Mouse (Mus musculus): ENCODE data around the gene Pi4ka. TPM values are rescaled to one million over a fixed set of nuclear protein-coding genes. Genes with fewer than 3 reads are reported as not detected.

Pi4ka gene
- polyA plus RNA-seq, 1 experiment, result 265 TPM

DNA sequence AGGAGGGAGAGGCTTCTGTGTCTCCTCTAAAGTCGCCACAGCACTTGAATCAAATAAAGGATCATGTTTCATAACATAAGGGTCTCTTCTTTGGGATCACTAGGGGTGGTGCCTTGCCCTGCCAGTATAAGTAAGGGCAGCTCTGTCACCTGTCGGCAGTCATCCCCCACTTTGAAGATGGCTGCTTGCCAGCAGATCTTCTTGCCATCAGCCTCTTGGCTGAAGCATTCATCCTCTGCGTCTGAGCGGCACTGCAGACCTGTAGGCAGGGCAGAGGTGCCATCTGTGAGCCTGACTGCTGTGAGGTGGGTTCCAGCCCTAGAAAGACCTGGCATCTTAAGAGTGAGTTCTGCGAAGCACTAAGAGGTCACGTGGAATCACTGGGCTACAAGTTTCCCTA is 123.0 kb downstream of the Pi4ka start:
- H3K27me3 ChIP-seq (ENCODE audit: control insufficient read depth, insufficient read depth, low read length), result no peaks in the 10 kb centered on the region
- 24% methylated on average over 6 of the region's 6 CpGs for WGBS
- no peak overlapping the region for H3K27ac ChIP-seq (ENCODE audit: insufficient read depth, low read length)
- TF ChIP-seq POLR2A (IDR thresholded peaks at IDR 0.05; ENCODE audit: borderline replicate concordance, insufficient read depth, low read length) (no peak), CTCF (IDR thresholded peaks at IDR 0.05; ENCODE audit: borderline replicate concordance, insufficient read depth, low read depth, low read length) (no peak)
- DNase-seq, result peak in 1 of 2 experiments; percentile 44
- H3K4me1 ChIP-seq (ENCODE audit: control insufficient read depth, insufficient read depth, low read length), result no peaks in the 10 kb centered on the region
- H3K4me3 ChIP-seq (replicated peaks; ENCODE audit: insufficient read depth, low read depth, low read length), result no peak overlapping the region

DNA sequence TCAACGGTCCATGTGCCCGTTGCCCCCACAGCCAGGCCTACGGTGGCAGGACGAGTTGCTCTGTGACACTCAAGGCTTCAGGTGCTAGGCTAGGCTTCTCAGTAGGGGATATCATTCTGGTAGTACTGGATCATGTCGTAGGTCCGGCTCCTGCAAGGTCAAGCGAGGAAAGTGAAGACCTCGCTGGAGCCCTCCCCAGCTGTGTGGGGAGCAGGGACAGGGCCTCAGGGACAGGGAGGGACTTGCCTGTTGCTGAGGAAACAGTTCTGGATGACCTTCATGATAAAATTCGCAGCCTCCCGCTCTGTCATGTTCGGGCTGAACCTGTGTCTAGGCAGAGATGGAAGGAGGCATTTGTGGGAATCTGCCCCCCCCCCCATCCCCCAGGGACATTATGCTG is 125.6 kb downstream of the Pi4ka start:
- Histone ChIP-seq H3K27ac (ENCODE audit: insufficient read depth, low read length) (no peak overlapping the region), H3K4me1 (ENCODE audit: control insufficient read depth, insufficient read depth, low read length) (no peaks in the 10 kb centered on the region), H3K27me3 (ENCODE audit: control insufficient read depth, insufficient read depth, low read length) (no peaks in the 10 kb centered on the region), H3K4me3 (replicated peaks; ENCODE audit: insufficient read depth, low read depth, low read length) (no peak overlapping the region)
- 90% methylated on average over 11 of the region's 11 CpGs for WGBS
- no peak for TF ChIP-seq CTCF (IDR thresholded peaks at IDR 0.05; ENCODE audit: borderline replicate concordance, insufficient read depth, low read depth, low read length)
- no peak for TF ChIP-seq POLR2A (IDR thresholded peaks at IDR 0.05; ENCODE audit: borderline replicate concordance, insufficient read depth, low read length)
- no peak for DNase-seq

DNA sequence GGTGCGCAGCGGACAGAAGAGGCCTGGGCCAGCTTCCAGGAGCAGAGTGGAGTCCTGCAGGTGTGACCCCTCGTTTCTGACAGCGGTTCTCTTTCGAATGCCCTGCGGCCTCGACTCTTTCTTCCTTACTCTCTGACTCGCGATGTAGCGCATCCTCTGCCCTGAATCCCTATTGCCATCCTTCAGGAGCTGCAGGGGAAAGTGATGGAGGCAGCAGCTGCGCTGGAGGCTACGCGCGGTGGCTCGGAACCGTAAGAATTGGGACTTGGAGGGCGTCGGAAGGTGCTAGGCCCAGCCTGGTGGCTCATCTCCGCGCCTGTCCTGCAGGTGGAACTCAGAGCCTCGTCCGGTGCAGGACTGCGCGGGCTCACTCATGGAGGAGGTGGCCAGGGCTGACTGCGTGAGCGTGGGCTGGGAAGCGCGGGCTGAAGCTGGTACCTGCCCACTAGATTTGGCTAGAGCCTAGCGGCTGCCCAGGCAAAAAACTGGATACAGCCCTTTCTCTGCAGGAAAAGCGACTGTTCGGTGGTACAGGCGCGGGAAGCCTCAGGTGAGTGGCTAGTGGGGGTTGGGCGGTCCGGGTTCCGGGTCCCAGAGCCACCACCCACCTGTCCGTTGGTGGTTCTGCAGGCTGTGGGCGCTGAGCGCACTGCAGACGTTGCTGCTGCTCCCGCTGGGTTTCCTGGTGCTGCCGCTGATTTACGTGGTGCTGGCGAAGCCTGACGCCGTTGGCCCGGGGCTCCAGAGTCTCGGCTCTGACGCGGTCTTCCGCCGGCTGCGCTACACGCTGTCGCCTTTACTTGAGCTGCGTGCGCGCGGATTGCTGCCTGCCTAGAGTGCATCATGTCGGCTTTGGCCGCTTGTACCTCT is 128.5 kb downstream of the Pi4ka start:
- no peaks in the 10 kb centered on the region for H3K27me3 ChIP-seq (ENCODE audit: control insufficient read depth, insufficient read depth, low read length)
- DNase-seq, result peak; percentile 34 to 48
- no peaks in the 10 kb centered on the region for H3K4me1 ChIP-seq (ENCODE audit: control insufficient read depth, insufficient read depth, low read length)
- peak overlapping the region; percentile 4 for H3K4me3 ChIP-seq (replicated peaks; ENCODE audit: insufficient read depth, low read depth, low read length)
- 9% methylated on average over 61 of the region's 61 CpGs for WGBS
- no peak overlapping the region for H3K27ac ChIP-seq (ENCODE audit: insufficient read depth, low read length)
- no peak for TF ChIP-seq CTCF (IDR thresholded peaks at IDR 0.05; ENCODE audit: borderline replicate concordance, insufficient read depth, low read depth, low read length)
- no peak for TF ChIP-seq POLR2A (IDR thresholded peaks at IDR 0.05; ENCODE audit: borderline replicate concordance, insufficient read depth, low read length)

DNA sequence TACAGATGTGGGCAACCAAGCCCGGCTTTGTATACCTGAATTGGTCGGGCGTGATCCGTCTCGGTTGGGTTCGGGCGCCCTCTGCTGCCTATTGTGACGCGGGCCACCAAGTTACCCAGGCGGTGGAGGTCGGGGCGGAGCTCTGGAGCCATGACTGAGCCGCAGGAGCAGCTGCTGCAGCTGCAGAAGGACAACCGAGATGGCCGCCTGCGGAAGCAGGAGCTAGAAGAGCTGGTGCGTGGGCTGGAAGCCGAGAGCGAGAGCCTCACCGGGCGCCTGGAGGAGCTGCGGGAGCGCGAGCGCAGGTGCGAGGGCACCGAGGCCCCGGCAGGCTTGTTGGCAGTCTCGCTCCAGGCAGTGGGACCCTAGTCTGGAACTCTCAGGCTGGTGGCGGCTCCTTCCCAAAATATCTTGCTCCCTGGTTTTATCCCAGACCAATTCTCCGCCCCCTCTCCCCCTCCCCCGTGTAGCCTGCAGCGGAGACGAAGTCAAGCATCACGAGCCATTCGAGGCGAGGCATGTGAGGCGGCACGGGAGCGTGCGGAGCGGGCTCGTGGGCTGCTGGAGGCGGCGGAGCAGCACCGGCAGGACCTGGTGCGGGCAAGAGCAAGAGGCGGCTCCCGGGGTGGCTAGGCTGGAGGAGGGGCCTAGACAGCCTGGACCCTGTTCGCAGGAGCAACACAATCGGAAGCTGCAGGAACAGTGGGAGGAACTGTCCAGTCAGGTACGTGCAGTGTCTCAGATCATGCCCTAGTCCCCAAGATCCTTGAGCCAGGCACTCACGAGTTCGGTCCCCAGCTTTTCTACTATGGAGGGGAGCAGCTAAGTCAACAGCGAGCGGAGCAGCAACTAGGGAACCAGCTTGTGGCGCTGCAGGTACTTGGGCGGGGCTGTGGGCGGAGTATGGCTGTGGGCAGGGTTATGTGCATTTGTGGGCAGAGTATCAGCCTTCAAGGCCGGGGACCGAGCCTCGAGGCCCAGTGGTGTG is 129.7 kb downstream of the Pi4ka start:
- DNase-seq, result peak; percentile 83 to 91
- no peaks in the 10 kb centered on the region for H3K4me1 ChIP-seq (ENCODE audit: control insufficient read depth, insufficient read depth, low read length)
- H3K27ac ChIP-seq (ENCODE audit: insufficient read depth, low read length), result no peak overlapping the region
- H3K27me3 ChIP-seq (ENCODE audit: control insufficient read depth, insufficient read depth, low read length), result no peaks in the 10 kb centered on the region
- WGBS, result 1% methylated on average over 62 of the region's 62 CpGs
- peak overlapping the region; percentile 56 for H3K4me3 ChIP-seq (replicated peaks; ENCODE audit: insufficient read depth, low read depth, low read length)
- TF ChIP-seq POLR2A (IDR thresholded peaks at IDR 0.05; ENCODE audit: borderline replicate concordance, insufficient read depth, low read length) (0 out of 2 replicates have a peak, but pooled peaks have one; percentile 12), CTCF (IDR thresholded peaks at IDR 0.05; ENCODE audit: borderline replicate concordance, insufficient read depth, low read depth, low read length) (peak; percentile 75)

DNA sequence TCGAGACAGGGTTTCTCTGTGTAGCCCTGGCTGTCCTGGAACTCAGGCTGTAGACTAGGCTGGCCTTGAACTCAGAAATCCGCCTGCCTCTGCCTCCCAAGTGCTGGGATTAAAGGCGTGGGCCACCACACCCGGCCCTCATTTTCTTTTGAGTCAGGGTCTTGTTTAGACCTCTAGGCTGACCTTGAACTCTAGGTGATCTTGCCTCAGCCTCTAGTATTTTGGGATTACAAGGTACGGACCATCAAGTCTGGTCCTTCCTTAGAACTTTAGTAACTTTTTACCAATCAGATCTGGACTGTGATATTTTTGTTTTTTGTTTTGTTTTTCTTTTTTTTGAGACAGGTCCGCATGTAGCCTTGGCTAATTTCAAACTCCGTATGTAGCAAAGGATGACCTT is 130.4 kb downstream of the Pi4ka start, which contains the start of gene Tmem191c:
Gene Tmem191c, plus strand, starts transcription at position 357 of the 400 bp plus-strand sequence.
- no peak within 1 kb of the TSS for H3K27ac ChIP-seq (ENCODE audit: insufficient read depth, low read length)
- no peaks in the 10 kb centered on the region for H3K27me3 ChIP-seq (ENCODE audit: control insufficient read depth, insufficient read depth, low read length)
- H3K4me1 ChIP-seq (ENCODE audit: control insufficient read depth, insufficient read depth, low read length), result no peaks in the 10 kb centered on the region
- no peak for DNase-seq
- 56% methylated on average over 7 of the region's 7 CpGs for WGBS
- no peak for TF ChIP-seq CTCF (IDR thresholded peaks at IDR 0.05; ENCODE audit: borderline replicate concordance, insufficient read depth, low read depth, low read length)
- H3K4me3 ChIP-seq (replicated peaks; ENCODE audit: insufficient read depth, low read depth, low read length), result peak within 1 kb of the TSS; percentile 56

DNA sequence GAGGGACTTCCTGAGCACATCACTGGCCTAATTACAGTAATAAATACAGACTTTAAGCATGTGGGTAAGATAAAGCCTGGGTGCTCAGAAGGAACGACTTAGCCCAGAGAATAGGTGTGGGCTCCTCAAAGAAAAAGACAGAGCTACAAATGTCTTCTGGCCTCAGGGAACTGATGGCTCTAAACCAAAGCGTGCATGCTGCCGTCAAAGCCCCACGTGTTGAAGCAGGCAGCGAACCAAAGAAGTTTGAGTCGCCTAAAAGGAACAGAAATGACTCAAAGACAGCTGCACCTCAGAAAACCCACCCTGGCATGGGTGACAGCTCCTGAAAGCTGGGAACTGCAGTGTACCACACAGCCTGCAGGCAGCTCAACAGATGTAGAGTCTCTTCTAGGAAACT is 134.3 kb downstream of the Pi4ka start:
- Histone ChIP-seq H3K27ac (ENCODE audit: insufficient read depth, low read length) (no peak overlapping the region), H3K4me3 (replicated peaks; ENCODE audit: insufficient read depth, low read depth, low read length) (no peak overlapping the region), H3K27me3 (ENCODE audit: control insufficient read depth, insufficient read depth, low read length) (no peaks in the 10 kb centered on the region), H3K4me1 (ENCODE audit: control insufficient read depth, insufficient read depth, low read length) (no peaks in the 10 kb centered on the region)
- no peak for TF ChIP-seq CTCF (IDR thresholded peaks at IDR 0.05; ENCODE audit: borderline replicate concordance, insufficient read depth, low read depth, low read length)
- TF ChIP-seq POLR2A (IDR thresholded peaks at IDR 0.05; ENCODE audit: borderline replicate concordance, insufficient read depth, low read length), result no peak
- DNase-seq, result no peak
- WGBS, result 45% methylated on average over 6 of the region's 6 CpGs

DNA sequence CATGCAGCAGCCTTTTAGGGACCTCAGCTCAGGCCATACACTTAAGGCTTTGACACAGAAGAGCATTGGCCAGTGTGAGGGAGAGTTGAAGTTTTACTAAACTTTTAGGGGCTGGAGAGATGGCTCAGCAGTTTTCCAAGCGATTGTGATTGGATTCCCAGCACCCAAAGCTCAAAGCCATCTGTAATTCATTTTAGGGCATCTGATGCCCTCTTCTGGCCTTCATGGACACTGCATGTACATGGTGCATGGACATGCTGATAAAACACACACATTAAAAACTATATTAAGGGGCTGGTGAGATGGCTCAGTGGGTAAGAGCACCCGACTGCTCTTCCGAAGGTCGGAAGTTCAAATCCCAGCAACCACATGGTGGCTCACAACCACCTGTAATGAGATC is 135.0 kb downstream of the Pi4ka start:
- no peak overlapping the region for H3K4me3 ChIP-seq (replicated peaks; ENCODE audit: insufficient read depth, low read depth, low read length)
- peak; percentile 37 to 62 for DNase-seq
- H3K27me3 ChIP-seq (ENCODE audit: control insufficient read depth, insufficient read depth, low read length), result no peaks in the 10 kb centered on the region
- no peak; the same call in 1 of the 2 replicates for TF ChIP-seq CTCF (IDR thresholded peaks at IDR 0.05; ENCODE audit: borderline replicate concordance, insufficient read depth, low read depth, low read length)
- TF ChIP-seq POLR2A (IDR thresholded peaks at IDR 0.05; ENCODE audit: borderline replicate concordance, insufficient read depth, low read length), result no peak
- H3K4me1 ChIP-seq (ENCODE audit: control insufficient read depth, insufficient read depth, low read length), result no peaks in the 10 kb centered on the region
- 73% methylated on average over 4 of the region's 4 CpGs for WGBS
- H3K27ac ChIP-seq (ENCODE audit: insufficient read depth, low read length), result no peak overlapping the region

Data from cerebellum, adult 2 months (tissue).